Mouse (Mus musculus) stomach, postnatal 0 days (tissue): ENCODE results near the gene Ddr1. TPM values are rescaled to one million over a fixed set of nuclear protein-coding genes. Genes with fewer than 3 reads are reported as not detected.
A peak's percentile ranks its signal among the peaks of the same experiment; 100 is the strongest.

ENCODE experiments used
- ATAC-seq: fragments of 200-750 bp; cut with Nextera tagmentation; 2 replicates; pipeline ENCODE4 v1.8.0; 2017; ENCODE audit not compliant: low FRiP score, low TSS enrichment
- DNase-seq: peaks from one replicate; pipeline ENCODE4 v3.0.0-alpha.2; 2016; ENCODE audit warnings: low spot score
- H3K27ac ChIP-seq: fragments of 300-500 bp; sonication (generic); replicated peaks from 2 replicates; pipeline ENCODE4 v1.5.1; 2014; ENCODE audit warnings: mild to moderate bottlenecking, control low read depth
- H3K27me3 ChIP-seq: fragments of 300-500 bp; sonication (generic); 2 replicates; pipeline ENCODE4 v1.6.1; 2014; ENCODE audit warnings: low read length; ENCODE audit not compliant: control insufficient read depth, insufficient read depth
- H3K36me3 ChIP-seq: fragments of 300-500 bp; sonication (generic); 2 replicates; pipeline ENCODE4 v1.6.1; 2014; ENCODE audit warnings: low read length, mixed read lengths; ENCODE audit not compliant: control insufficient read depth, insufficient read depth
- H3K4me1 ChIP-seq: fragments of 300-500 bp; sonication (generic); replicated peaks from 2 replicates; pipeline ENCODE4 v1.6.1; 2014; ENCODE audit warnings: antibody characterized with exemption; ENCODE audit not compliant: control insufficient read depth, insufficient read depth
- H3K4me2 ChIP-seq: fragments of 300-500 bp; sonication (generic); replicated peaks from 2 replicates; pipeline ENCODE4 v1.6.1; 2014; ENCODE audit warnings: low read depth, mild to moderate bottlenecking, control low read depth, moderate library complexity
- H3K4me3 ChIP-seq: fragments of 300-500 bp; sonication (generic); 2 replicates; pipeline ENCODE4 v1.5.1; 2014; ENCODE audit warnings: low read depth, low read length, control low read depth
- H3K9ac ChIP-seq: fragments of 300-500 bp; sonication (generic); 2 replicates; pipeline ENCODE4 v1.6.1; 2014; ENCODE audit warnings: mild to moderate bottlenecking, low read length, control low read depth, mixed read lengths
- H3K9me3 ChIP-seq: fragments of 300-500 bp; sonication (generic); 2 replicates; pipeline ENCODE4 v1.6.1; 2016; ENCODE audit warnings: low read length; ENCODE audit not compliant: control insufficient read depth
- CTCF ChIP-seq: IDR thresholded peaks from 2 replicates; pipeline ENCODE4 v1.5.1; 2016; ENCODE audit warnings: antibody characterized with exemption, low read depth, mild to moderate bottlenecking, moderate library complexity
- EP300 ChIP-seq: optimal IDR thresholded peaks from 2 replicates; pipeline ENCODE3; 2016; ENCODE audit warnings: antibody characterized with exemption
- WGBS: fragments of 180-500 bp; shearing (Covaris S2); extraction: QIAGEN DNeasy Blood & Tissue Kit; methylation state at CpG from one replicate; pipeline ENCODE4 v1.1.7; 2014; 5-methylcytosine and 5-hydroxymethylcytosine counted together
- polyA plus RNA-seq: library from polyadenylated mRNA; unstranded; fragments of >200 nt; fragmentation: Nextera tagmentation; extraction: Ambion mirVana; gene quantifications from 2 replicates; pipeline ENCODE4 v1.2.1, GENCODE M21; 2015

The Ddr1 gene
- polyA plus RNA-seq, 1 experiment from 2014 or later: 50.8 TPM

DNA sequence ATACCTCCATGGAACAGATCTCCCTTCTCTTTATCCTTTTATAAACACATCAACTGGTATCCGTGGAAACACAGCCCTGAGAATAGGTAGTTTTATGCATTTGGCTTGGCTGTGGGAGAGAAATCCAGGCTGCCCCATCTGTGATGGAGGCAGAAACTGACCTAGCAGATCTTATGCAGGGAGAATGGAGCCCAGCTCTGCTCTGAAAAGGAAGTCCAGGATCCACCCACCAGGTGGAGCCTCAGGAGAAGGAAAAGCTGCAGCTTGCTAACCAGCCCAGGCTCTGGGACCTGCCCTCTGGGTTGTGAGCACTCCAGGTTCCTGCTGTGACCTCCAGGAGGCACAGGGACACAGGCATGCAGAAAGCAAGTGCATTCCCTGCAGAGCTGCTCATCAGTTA, 70.4 kb downstream of the Ddr1 start:
- Histone ChIP-seq H3K27me3 (no peaks in the 10 kb centered on the region), H3K4me3 (no peak overlapping the region), H3K4me2 (no peak overlapping the region), H3K9me3 (no peaks in the 10 kb centered on the region), H3K36me3 (no peaks in the 10 kb centered on the region), H3K4me1 (no peaks in the 10 kb centered on the region), H3K27ac (no peak overlapping the region), H3K9ac (no peak overlapping the region)
- WGBS: 8% methylated on average over 1 of the region's 1 CpGs
- DNase-seq (peak; percentile 84), ATAC-seq (peak; percentile 71)
- no peak for TF ChIP-seq EP300
- peak; percentile 80 for TF ChIP-seq CTCF

Other genes with a start within 250 kb of the Ddr1 start
- gene H2-Q10, start 234.5 kb downstream of the Ddr1 start, polyA plus RNA-seq: 0.99 and 1.4 TPM in 2 replicates
- gene Pou5f1, start 198.6 kb downstream of the Ddr1 start, polyA plus RNA-seq: not detected in 2 replicates
- gene Tcf19, start 187.8 kb downstream of the Ddr1 start, polyA plus RNA-seq: 32.7 and 34.5 TPM in 2 replicates
- 7.1 and 7.4 TPM in 2 replicates for gene Cchcr1, start 187.5 kb downstream of the Ddr1 start, polyA plus RNA-seq
- gene Psors1c2, start 171.4 kb downstream of the Ddr1 start, polyA plus RNA-seq: 66.1 and 66.8 TPM in 2 replicates
- 106 and 139 TPM in 2 replicates for gene Cdsn, start 152.5 kb downstream of the Ddr1 start, polyA plus RNA-seq
- gene 2300002M23Rik, start 137.2 kb downstream of the Ddr1 start, polyA plus RNA-seq: 234 and 311 TPM in 2 replicates
- gene Sfta2, start 103.1 kb downstream of the Ddr1 start, polyA plus RNA-seq: 7.6 and 8.6 TPM in 2 replicates
- 2.6 and 3.9 TPM in 2 replicates for gene Gm9573, start 78.0 kb downstream of the Ddr1 start, polyA plus RNA-seq
- 768 and 930 TPM in 2 replicates for gene Mucl3, start 60.9 kb downstream of the Ddr1 start, polyA plus RNA-seq
- 10.3 and 10.6 TPM in 2 replicates for gene Vars2, start 37.0 kb downstream of the Ddr1 start, polyA plus RNA-seq
- gene Gtf2h4, start 30.9 kb downstream of the Ddr1 start, polyA plus RNA-seq: 20.7 and 20.8 TPM in 2 replicates
- gene Ier3, start 117.1 kb upstream of the Ddr1 start, polyA plus RNA-seq: 74.8 and 79.5 TPM in 2 replicates
- 41.0 and 43.5 TPM in 2 replicates for gene Flot1, start 118.6 kb upstream of the Ddr1 start, polyA plus RNA-seq
- gene Tubb5, start 133.7 kb upstream of the Ddr1 start, polyA plus RNA-seq: 251 and 296 TPM in 2 replicates
- 2.1 and 2.2 TPM in 2 replicates for gene Mdc1, start 136.9 kb upstream of the Ddr1 start, polyA plus RNA-seq
- gene Nrm, start 156.7 kb upstream of the Ddr1 start, polyA plus RNA-seq: 27.3 and 27.4 TPM in 2 replicates
- 15.3 and 16.6 TPM in 2 replicates for gene Ppp1r18, start 161.0 kb upstream of the Ddr1 start, polyA plus RNA-seq
- gene Dhx16, start 175.2 kb upstream of the Ddr1 start, polyA plus RNA-seq: 14.2 and 19.3 TPM in 2 replicates
- 20.5 and 21.7 TPM in 2 replicates for gene 2310061I04Rik, start 192.8 kb upstream of the Ddr1 start, polyA plus RNA-seq
- gene Atat1, start 205.5 kb upstream of the Ddr1 start, polyA plus RNA-seq: 12.7 and 14.5 TPM in 2 replicates
- 80.0 and 83.4 TPM in 2 replicates for gene Mrps18b, start 211.8 kb upstream of the Ddr1 start, polyA plus RNA-seq
- 13.9 and 17.4 TPM in 2 replicates for gene Ppp1r10, start 211.8 kb upstream of the Ddr1 start, polyA plus RNA-seq